Mouse (Mus musculus) liver, embryonic 11.5 days (tissue): ENCODE data around the gene Npr2. TPM values are rescaled to one million over a fixed set of nuclear protein-coding genes. Genes with fewer than 3 reads are reported as not detected.

Experiments used
- ATAC-seq: fragments of 200-750 bp; cut with Nextera tagmentation; replicated peaks from 2 replicates; pipeline ENCODE4 v1.8.0; 2017; ENCODE audit warnings: moderate number of reproducible peaks, mild to moderate bottlenecking, moderate TSS enrichment, moderate library complexity; ENCODE audit not compliant: low FRiP score
- DNase-seq: peaks from one replicate; pipeline ENCODE4 v3.0.0-alpha.2; 2017; ENCODE audit warnings: low spot score
- H3K27ac ChIP-seq: fragments of 300-500 bp; sonication (generic); 2 replicates; pipeline ENCODE4 v1.5.1; 2014; ENCODE audit warnings: mild to moderate bottlenecking, low read depth, low read length, control low read depth
- H3K27me3 ChIP-seq: fragments of 300-500 bp; sonication (generic); replicated peaks from 2 replicates; pipeline ENCODE4 v1.6.1; 2014; ENCODE audit warnings: low read length, mixed read lengths; ENCODE audit not compliant: control insufficient read depth, insufficient read depth
- H3K36me3 ChIP-seq: fragments of 300-500 bp; sonication (generic); 2 replicates; pipeline ENCODE4 v1.6.1; 2014; ENCODE audit warnings: mild to moderate bottlenecking, low read length, moderate library complexity, mixed read lengths; ENCODE audit not compliant: control insufficient read depth, insufficient read depth
- H3K4me1 ChIP-seq: fragments of 300-500 bp; sonication (generic); replicated peaks from 2 replicates; pipeline ENCODE4 v1.6.1; 2014; ENCODE audit warnings: low read length, mixed read lengths; ENCODE audit not compliant: control insufficient read depth, insufficient read depth
- H3K4me2 ChIP-seq: fragments of 300-500 bp; sonication (generic); 2 replicates; pipeline ENCODE4 v1.6.1; 2014; ENCODE audit warnings: mild to moderate bottlenecking, control low read depth, moderate library complexity
- H3K4me3 ChIP-seq: fragments of 300-500 bp; sonication (generic); 2 replicates; pipeline ENCODE4 v1.5.1; 2014; ENCODE audit warnings: low read depth, low read length, control low read depth
- H3K9ac ChIP-seq: fragments of 300-500 bp; sonication (generic); 2 replicates; pipeline ENCODE4 v1.6.1; 2014; ENCODE audit warnings: low read depth, low read length, control low read depth
- H3K9me3 ChIP-seq: fragments of 300-500 bp; sonication (generic); 2 replicates; pipeline ENCODE4 v1.6.1; 2016; ENCODE audit warnings: low read length, inconsistent platforms, mixed read lengths; ENCODE audit not compliant: control insufficient read depth
- WGBS: fragments of 180-500 bp; shearing (Covaris S2); extraction: QIAGEN DNeasy Blood & Tissue Kit; methylation state at CpG from one replicate; pipeline ENCODE4 v1.1.7; 2014; 5-methylcytosine and 5-hydroxymethylcytosine counted together
- microRNA-seq: library from miRNA; unstranded; fragments of <30 nt; microRNA quantifications from one replicate; pipeline ENCODE4, GENCODE M21; 2017; ENCODE audit warnings: borderline number of aligned reads
- polyA plus RNA-seq: library from polyadenylated mRNA; unstranded; fragments of >200 nt; fragmentation: Nextera tagmentation; extraction: Ambion mirVana; gene quantifications from 2 replicates; pipeline ENCODE4 v1.2.1, GENCODE M21; 2014

Gene Npr2
- polyA plus RNA-seq, 1 experiment from 2014 or later: 3.2 TPM

- no peak overlapping the region for H3K4me3 ChIP-seq
- H3K9ac ChIP-seq: no peak overlapping the region
- WGBS: 50% methylated on average over 1 of the region's 1 CpGs
- no peaks in the 10 kb centered on the region for H3K36me3 ChIP-seq
- H3K27ac ChIP-seq: no peak overlapping the region
- DNase-seq (no peak), ATAC-seq (peak; percentile 61)
- H3K9me3 ChIP-seq: no peaks in the 10 kb centered on the region
- no peak overlapping the region for H3K4me2 ChIP-seq
- peaks cover 22% of the 10 kb centered on the region for H3K4me1 ChIP-seq
- H3K27me3 ChIP-seq: peaks cover 2% of the 10 kb centered on the region; the same call in 1 of the 2 replicates
These were observed 62.9 kb downstream of the Npr2 start for GRCm38 (mm10) chr4:43694439-43695248.

GRCm38 (mm10) chr4:43695249-43695671 is 63.5 kb downstream of the Npr2 start:
- Histone ChIP-seq H3K4me3 (no peak overlapping the region), H3K9me3 (no peaks in the 10 kb centered on the region), H3K27me3 (peaks cover 2% of the 10 kb centered on the region; the same call in 1 of the 2 replicates), H3K27ac (no peak overlapping the region), H3K4me1 (peaks cover 22% of the 10 kb centered on the region), H3K36me3 (no peaks in the 10 kb centered on the region), H3K9ac (no peak overlapping the region), H3K4me2 (no peak overlapping the region)
- DNase-seq (no peak), ATAC-seq (peak; percentile 56; the same call in 1 of the 2 replicates)
- 32% methylated on average over 9 of the region's 9 CpGs for WGBS

- H3K4me3 ChIP-seq: no peak overlapping the region
- no peak overlapping the region for H3K9ac ChIP-seq
- no peak overlapping the region for H3K4me2 ChIP-seq
- H3K9me3 ChIP-seq: no peaks in the 10 kb centered on the region
- DNase-seq: no peak
- peaks cover 2% of the 10 kb centered on the region; the same call in 1 of the 2 replicates for H3K27me3 ChIP-seq
- H3K27ac ChIP-seq: no peak overlapping the region
- H3K4me1 ChIP-seq: peaks cover 22% of the 10 kb centered on the region
- 90% methylated on average over 13 of the region's 13 CpGs for WGBS
- H3K36me3 ChIP-seq: no peaks in the 10 kb centered on the region
- no peak for ATAC-seq
These were observed 64.8 kb downstream of the Npr2 start for GRCm38 (mm10) chr4:43696561-43696960.

GRCm38 (mm10) chr4:43700707-43701106 is 69.0 kb downstream of the Npr2 start, which contains the start of gene Olfr70:
Gene Olfr70, minus strand, starts transcription at chr4:43700807.
- no peak within 1 kb of the TSS for H3K9ac ChIP-seq
- no peak within 1 kb of the TSS for H3K27ac ChIP-seq
- ATAC-seq (no peak), DNase-seq (no peak)
- no peaks in the 10 kb centered on the region for H3K9me3 ChIP-seq
- no peak within 1 kb of the TSS for H3K4me3 ChIP-seq
- peaks cover under 1% of the 10 kb centered on the region; the same call in 1 of the 2 replicates for H3K4me1 ChIP-seq
- H3K4me2 ChIP-seq: no peak within 1 kb of the TSS
- 85% methylated on average over 6 of the region's 6 CpGs for WGBS
- H3K36me3 ChIP-seq: no peaks in the 10 kb centered on the region
- peaks cover 2% of the 10 kb centered on the region; the same call in 1 of the 2 replicates for H3K27me3 ChIP-seq

Small RNAs within 50 kb of the gene (microRNA-seq; reads per million reads assigned to microRNA genes)
- gene Gm25262: not detected

Other genes starting within 250 kb of the Npr2 start
- 1.4 and 2.0 TPM in 2 replicates for gene Rusc2, start 250.0 kb upstream of the Npr2 start, polyA plus RNA-seq
- not detected in 2 replicates for gene Fam166b, start 202.8 kb upstream of the Npr2 start, polyA plus RNA-seq
- gene Tesk1, start 190.0 kb upstream of the Npr2 start, polyA plus RNA-seq: 4.3 TPM in 2 replicates
- gene Cd72, start 177.3 kb upstream of the Npr2 start, polyA plus RNA-seq: 1.2 and 1.3 TPM in 2 replicates
- gene Sit1, start 148.2 kb upstream of the Npr2 start, polyA plus RNA-seq: not detected in 2 replicates
- gene Ccdc107, start 139.0 kb upstream of the Npr2 start, polyA plus RNA-seq: 60.3 and 60.5 TPM in 2 replicates
- gene Arhgef39, start 132.2 kb upstream of the Npr2 start, polyA plus RNA-seq: 45.1 and 46.1 TPM in 2 replicates
- 1.5 and 2.0 TPM in 2 replicates for gene Car9, start 125.0 kb upstream of the Npr2 start, polyA plus RNA-seq
- 46.4 and 51.2 TPM in 2 replicates for gene Tpm2, start 108.2 kb upstream of the Npr2 start, polyA plus RNA-seq
- gene Creb3, start 69.6 kb upstream of the Npr2 start, polyA plus RNA-seq: 29.6 and 31.3 TPM in 2 replicates
- 66.4 and 68.4 TPM in 2 replicates for gene Tln1, start 69.2 kb upstream of the Npr2 start, polyA plus RNA-seq
- 18.4 and 22.9 TPM in 2 replicates for gene Rgp1, start 53.2 kb upstream of the Npr2 start, polyA plus RNA-seq
- 18.8 and 20.3 TPM in 2 replicates for gene Gba2, start 53.1 kb upstream of the Npr2 start, polyA plus RNA-seq
- gene Msmp, start 47.4 kb upstream of the Npr2 start, polyA plus RNA-seq: 0.75 and 2.2 TPM in 2 replicates
- gene Spag8, start 21.7 kb downstream of the Npr2 start, polyA plus RNA-seq: 0.30 and 1.5 TPM in 2 replicates
- gene Hint2, start 24.5 kb downstream of the Npr2 start, polyA plus RNA-seq: 87.8 and 88.0 TPM in 2 replicates
- 0.84 and 1.1 TPM in 2 replicates for gene Tmem8b, start 37.0 kb downstream of the Npr2 start, polyA plus RNA-seq
- 2.2 and 2.3 TPM in 2 replicates for gene Fam221b, start 37.2 kb downstream of the Npr2 start, polyA plus RNA-seq
- gene Olfr70, start 68.9 kb downstream of the Npr2 start, polyA plus RNA-seq: not detected in 2 replicates
- not detected in 2 replicates for gene Olfr71, start 78.3 kb downstream of the Npr2 start, polyA plus RNA-seq
- 0.25 and 0.45 TPM in 2 replicates for gene Hrct1, start 95.3 kb downstream of the Npr2 start, polyA plus RNA-seq
- gene Spaar, start 98.1 kb downstream of the Npr2 start, polyA plus RNA-seq: 0.13 TPM in 1 of 2 replicates, not detected in the other
- not detected in 2 replicates for gene Olfr159, start 139.1 kb downstream of the Npr2 start, polyA plus RNA-seq
- gene Olfr156, start 192.0 kb downstream of the Npr2 start, polyA plus RNA-seq: not detected in 2 replicates
- gene Olfr157, start 208.3 kb downstream of the Npr2 start, polyA plus RNA-seq: not detected in 2 replicates
- gene Olfr155, start 219.6 kb downstream of the Npr2 start, polyA plus RNA-seq: not detected in 2 replicates
- gene Reck, start 243.6 kb downstream of the Npr2 start, polyA plus RNA-seq: 9.1 and 9.6 TPM in 2 replicates